ENCODE assay signal across 8 mouse cellular contexts in the genomic region with DNA sequence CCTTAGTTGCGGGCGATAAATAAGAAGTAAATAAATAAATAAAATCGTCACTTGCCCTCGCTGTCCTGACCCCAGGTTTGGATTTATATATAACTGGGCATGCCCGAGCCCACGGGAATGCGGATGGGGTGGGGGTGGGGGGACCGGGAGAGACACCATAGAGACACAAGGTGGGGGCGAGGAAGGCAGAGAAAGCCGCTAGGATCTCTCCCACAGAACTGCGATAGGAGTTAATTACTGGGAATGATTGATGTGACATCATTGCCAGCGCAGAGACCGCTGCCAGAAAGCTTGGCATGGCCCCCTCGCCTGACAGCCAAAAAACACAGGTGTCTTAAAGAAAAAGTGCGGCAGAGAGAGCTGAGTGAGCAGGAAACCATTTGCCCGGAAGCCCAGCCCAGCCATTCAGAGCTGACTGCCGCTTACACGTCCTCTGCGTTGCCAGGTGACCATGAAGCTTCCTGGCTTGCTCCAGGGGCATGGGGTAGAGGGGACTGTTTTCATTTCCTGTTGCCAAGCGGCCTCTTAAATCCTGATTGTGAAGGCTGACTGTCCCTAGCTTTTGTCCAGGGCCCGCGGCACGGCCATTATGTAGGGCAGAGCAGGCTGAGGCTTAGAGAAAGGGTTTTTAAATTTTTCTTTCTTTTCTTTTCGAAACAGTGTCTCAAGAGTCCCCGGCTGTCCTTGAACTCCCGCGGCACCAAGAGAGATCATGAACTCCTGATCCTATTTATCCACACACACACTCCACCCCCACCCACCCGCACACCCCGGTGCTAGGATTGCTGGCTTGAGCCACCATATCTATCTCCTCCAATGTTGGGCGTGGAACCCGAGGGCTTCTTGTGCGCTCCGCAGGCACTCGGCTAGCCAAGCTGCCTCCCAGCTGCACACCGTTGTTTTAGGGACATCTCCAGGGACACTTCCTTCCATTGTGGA. TPM values are rescaled to one million over a fixed set of nuclear protein-coding genes. Genes with fewer than 3 reads are reported as not detected.
DNase-seq lines count a peak whose midpoint lies in the region; ATAC-seq lines count a peak whose summit lies in the region.

No protein-coding gene starts in this region.

- H3K27me3 ChIP-seq in hindbrain, embryonic 13.5 days, result no peaks in the 10 kb centered on the region

- H3K4me3 ChIP-seq in hindbrain, embryonic 13.5 days, result peak overlapping the region; percentile 40

- peak overlapping the region; percentile 62 for H3K9ac ChIP-seq in hindbrain, embryonic 13.5 days

- H3K9me3 ChIP-seq in hindbrain, embryonic 13.5 days, result no peaks in the 10 kb centered on the region

- DNase-seq in ZHBTc4 (ENCODE audit: low read depth, low spot score), result peak; percentile 82
- DNase-seq in gastrocnemius, adult 18-20 months (ENCODE audit: low spot score), result peak; percentile 59
- DNase-seq in layer of hippocampus, postnatal 36 days, result peak; percentile 76 to 77
- DNase-seq in lung, postnatal 10 days, result peak; percentile 86
- peak; percentile 60 for DNase-seq in ovary, postnatal 14 days (ENCODE audit: low spot score)
- DNase-seq in thymus, postnatal 10 days (ENCODE audit: low spot score in 2 of 2), result peak; percentile 78

- H3K4me2 ChIP-seq in hindbrain, embryonic 13.5 days, result peak overlapping the region; percentile 58

- H3K4me1 ChIP-seq in hindbrain, embryonic 13.5 days (replicated peaks), result peaks cover 33% of the 10 kb centered on the region

- peak; percentile 60 for ATAC-seq in common myeloid progenitor, adult 5-6 weeks (replicated peaks; ENCODE audit: low read depth, poor library complexity, severe bottlenecking)
- peak; percentile 90 for ATAC-seq in hindbrain, embryonic 13.5 days (ENCODE audit: low FRiP score)

- peak overlapping the region; percentile 79 for H3K27ac ChIP-seq in hindbrain, embryonic 13.5 days

- H3K36me3 ChIP-seq in hindbrain, embryonic 13.5 days, result no peaks in the 10 kb centered on the region

- WGBS in hindbrain, embryonic 13.5 days, result 18% methylated on average over 35 of the region's 35 CpGs

RNA-seq across cellular contexts. Expression of a gene that starts 29.1 kb away (rescaled TPM):
- total RNA-seq in common myeloid progenitor, adult 5-6 weeks (2017), result 17.6 and 20.8 TPM in 2 replicates
- total RNA-seq in gastrocnemius, adult 18-20 months (2021), result 10 to 100 TPM; 34.7 to 47.5 TPM
- 5.2 and 5.3 TPM in 2 replicates for polyA plus RNA-seq in hindbrain, embryonic 13.5 days (2015; fragmentation: Nextera tagmentation; extraction: Ambion mirVana)
- 1 to 10 TPM; 8.2 to 8.9 TPM for total RNA-seq in layer of hippocampus, postnatal 36 days (2021)

Comparison
In these comparisons a context has a peak if more than half of its experiments do, and no peak if none do; other contexts are left out.
1. Peak in every context shown above with its lines: DNase-seq, ATAC-seq, H3K4me3 ChIP-seq and H3K27ac ChIP-seq.